Mouse (Mus musculus) heart, embryonic 15.5 days (tissue): ENCODE measurements around the gene Mecom. TPM values are rescaled to one million over a fixed set of nuclear protein-coding genes. Genes with fewer than 3 reads are reported as not detected.

ENCODE experiments used
- ATAC-seq: fragments of 200-750 bp; cut with Nextera tagmentation; replicated peaks from 2 replicates; pipeline ENCODE4 v1.8.0; 2017; ENCODE audit warnings: low read depth, moderate TSS enrichment; ENCODE audit not compliant: insufficient number of reproducible peaks, insufficient read depth, low FRiP score
- H3K27ac ChIP-seq: fragments of 300-500 bp; sonication (generic); 2 replicates; pipeline ENCODE4 v1.5.1; 2015; ENCODE audit warnings: mild to moderate bottlenecking, inconsistent platforms
- H3K27me3 ChIP-seq: fragments of 300-500 bp; sonication (generic); 2 replicates; pipeline ENCODE4 v1.6.1; 2015; ENCODE audit warnings: inconsistent platforms
- H3K36me3 ChIP-seq: fragments of 300-500 bp; sonication (generic); 2 replicates; pipeline ENCODE4 v1.6.1; 2015; ENCODE audit warnings: mild to moderate bottlenecking, inconsistent platforms
- H3K4me1 ChIP-seq: fragments of 300-500 bp; sonication (generic); replicated peaks from 2 replicates; pipeline ENCODE4 v1.6.1; 2015; ENCODE audit warnings: inconsistent platforms
- H3K4me2 ChIP-seq: fragments of 300-500 bp; sonication (generic); 2 replicates; pipeline ENCODE4 v1.6.1; 2015; ENCODE audit warnings: inconsistent platforms, mild to moderate bottlenecking, moderate library complexity
- H3K4me3 ChIP-seq: fragments of 300-500 bp; sonication (generic); 2 replicates; pipeline ENCODE4 v1.5.1; 2015; ENCODE audit warnings: mild to moderate bottlenecking, inconsistent platforms
- H3K9ac ChIP-seq: fragments of 300-500 bp; sonication (generic); 2 replicates; pipeline ENCODE4 v1.6.1; 2015; ENCODE audit warnings: mild to moderate bottlenecking, inconsistent platforms
- H3K9me3 ChIP-seq: fragments of 300-500 bp; sonication (generic); replicated peaks from 2 replicates; pipeline ENCODE4 v1.6.1; 2016; ENCODE audit warnings: inconsistent platforms
- WGBS: fragments of 180-500 bp; shearing (Covaris S2); methylation state at CpG from one replicate; pipeline ENCODE4 v1.1.7; 2015; ENCODE audit warnings: mixed read lengths; 5-methylcytosine and 5-hydroxymethylcytosine counted together
- polyA plus RNA-seq: library from polyadenylated mRNA; unstranded; fragments of >200 nt; fragmentation: Nextera tagmentation; extraction: Ambion mirVana; gene quantifications from 2 replicates; pipeline ENCODE4 v1.2.1, GENCODE M21; 2015

The Mecom gene
- polyA plus RNA-seq, 1 experiment from 2014 or later: 17.3 TPM

- no peaks in the 10 kb centered on the region for H3K9me3 ChIP-seq
- WGBS: 10% methylated on average over 17 of the region's 17 CpGs
- H3K36me3 ChIP-seq: no peaks in the 10 kb centered on the region
- peaks cover 45% of the 10 kb centered on the region for H3K27me3 ChIP-seq
- peaks cover 35% of the 10 kb centered on the region for H3K4me1 ChIP-seq
- no peak for ATAC-seq
- peak overlapping the region; percentile 93 for H3K27ac ChIP-seq
- H3K4me2 ChIP-seq: peak overlapping the region; percentile 97
- H3K9ac ChIP-seq: 0 out of 2 replicates have a peak overlapping the region, but pooled peaks have one; percentile 69
- H3K4me3 ChIP-seq: peak overlapping the region; percentile 71
These were observed 41.3 kb downstream of the Mecom start for GRCm38 (mm10) chr3:30506329-30507027.

GRCm38 (mm10) chr3:30505741-30506251 lies 42.0 kb downstream of the Mecom start:
- peaks cover 39% of the 10 kb centered on the region for H3K27me3 ChIP-seq
- no peaks in the 10 kb centered on the region for H3K36me3 ChIP-seq
- H3K4me3 ChIP-seq: 0 out of 2 replicates have a peak overlapping the region, but pooled peaks have one; percentile 10
- H3K9me3 ChIP-seq: no peaks in the 10 kb centered on the region
- peaks cover 35% of the 10 kb centered on the region for H3K4me1 ChIP-seq
- ATAC-seq: no peak
- H3K9ac ChIP-seq: no peak overlapping the region
- peak overlapping the region; percentile 97; the same call in 1 of the 2 replicates for H3K4me2 ChIP-seq
- WGBS: 41% methylated on average over 16 of the region's 16 CpGs
- H3K27ac ChIP-seq: peak overlapping the region; percentile 93

- 47% methylated on average over 7 of the region's 7 CpGs for WGBS
- Histone ChIP-seq H3K27ac (peak overlapping the region; percentile 28; the same call in 1 of the 2 replicates), H3K27me3 (peaks cover 31% of the 10 kb centered on the region), H3K4me1 (peaks cover 30% of the 10 kb centered on the region), H3K9me3 (no peaks in the 10 kb centered on the region), H3K36me3 (no peaks in the 10 kb centered on the region), H3K9ac (no peak overlapping the region), H3K4me2 (no peak overlapping the region), H3K4me3 (no peak overlapping the region)
- ATAC-seq: no peak
These were observed 43.2 kb downstream of the Mecom start for GRCm38 (mm10) chr3:30504561-30504960.

GRCm38 (mm10) chr3:30503821-30504220 lies 44.0 kb downstream of the Mecom start:
- no peaks in the 10 kb centered on the region for H3K9me3 ChIP-seq
- H3K36me3 ChIP-seq: no peaks in the 10 kb centered on the region
- H3K27ac ChIP-seq: peak overlapping the region; percentile 28; the same call in 1 of the 2 replicates
- peaks cover 28% of the 10 kb centered on the region for H3K27me3 ChIP-seq
- no peak overlapping the region for H3K9ac ChIP-seq
- H3K4me3 ChIP-seq: no peak overlapping the region
- no peak overlapping the region for H3K4me2 ChIP-seq
- H3K4me1 ChIP-seq: peaks cover 25% of the 10 kb centered on the region
- ATAC-seq: no peak

GRCm38 (mm10) chr3:30498202-30498828 lies 49.5 kb downstream of the Mecom start:
- Histone ChIP-seq H3K4me2 (peak overlapping the region; percentile 30; the same call in 1 of the 2 replicates), H3K9me3 (no peaks in the 10 kb centered on the region), H3K4me1 (no peaks in the 10 kb centered on the region), H3K27ac (no peak overlapping the region), H3K4me3 (no peak overlapping the region), H3K27me3 (0 out of 2 replicates have a peak, but pooled peaks cover 2% of the 10 kb centered on the region), H3K9ac (no peak overlapping the region), H3K36me3 (no peaks in the 10 kb centered on the region)
- no peak; the same call in 1 of the 2 replicates for ATAC-seq
- WGBS: 27% methylated on average over 9 of the region's 9 CpGs

GRCm38 (mm10) chr3:30494371-30494770 lies 53.4 kb downstream of the Mecom start:
- Histone ChIP-seq H3K9me3 (no peaks in the 10 kb centered on the region), H3K4me3 (no peak overlapping the region), H3K36me3 (no peaks in the 10 kb centered on the region), H3K27ac (no peak overlapping the region), H3K9ac (no peak overlapping the region), H3K4me2 (no peak overlapping the region), H3K4me1 (no peaks in the 10 kb centered on the region), H3K27me3 (no peaks in the 10 kb centered on the region)
- no peak for ATAC-seq
- 74% methylated on average over 2 of the region's 2 CpGs for WGBS

GRCm38 (mm10) chr3:30488808-30489207 lies 59.0 kb downstream of the Mecom start:
- Histone ChIP-seq H3K4me3 (no peak overlapping the region), H3K9me3 (no peaks in the 10 kb centered on the region), H3K4me1 (no peaks in the 10 kb centered on the region), H3K4me2 (no peak overlapping the region), H3K27me3 (no peaks in the 10 kb centered on the region), H3K27ac (no peak overlapping the region), H3K36me3 (no peaks in the 10 kb centered on the region), H3K9ac (no peak overlapping the region)
- 42% methylated on average over 4 of the region's 4 CpGs for WGBS
- no peak for ATAC-seq

GRCm38 (mm10) chr3:30486422-30486821 lies 61.4 kb downstream of the Mecom start:
- no peak overlapping the region for H3K4me3 ChIP-seq
- H3K9ac ChIP-seq: no peak overlapping the region
- no peak overlapping the region for H3K4me2 ChIP-seq
- H3K36me3 ChIP-seq: no peaks in the 10 kb centered on the region
- no peak for ATAC-seq
- no peaks in the 10 kb centered on the region for H3K4me1 ChIP-seq
- no peaks in the 10 kb centered on the region for H3K9me3 ChIP-seq
- WGBS: 74% methylated on average over 4 of the region's 4 CpGs
- no peaks in the 10 kb centered on the region for H3K27me3 ChIP-seq
- H3K27ac ChIP-seq: no peak overlapping the region

GRCm38 (mm10) chr3:30483006-30483684 lies 64.7 kb downstream of the Mecom start:
- no peaks in the 10 kb centered on the region for H3K36me3 ChIP-seq
- WGBS: 57% methylated on average over 5 of the region's 5 CpGs
- H3K4me3 ChIP-seq: no peak overlapping the region
- no peak overlapping the region for H3K4me2 ChIP-seq
- H3K9ac ChIP-seq: no peak overlapping the region
- no peaks in the 10 kb centered on the region for H3K9me3 ChIP-seq
- peaks cover 3% of the 10 kb centered on the region; the same call in 1 of the 2 replicates for H3K4me1 ChIP-seq
- no peak overlapping the region for H3K27ac ChIP-seq
- no peak for ATAC-seq
- no peaks in the 10 kb centered on the region for H3K27me3 ChIP-seq

GRCm38 (mm10) chr3:30481682-30482081 lies 66.1 kb downstream of the Mecom start:
- no peaks in the 10 kb centered on the region for H3K9me3 ChIP-seq
- peaks cover 3% of the 10 kb centered on the region; the same call in 1 of the 2 replicates for H3K4me1 ChIP-seq
- no peaks in the 10 kb centered on the region for H3K27me3 ChIP-seq
- H3K4me3 ChIP-seq: no peak overlapping the region
- H3K4me2 ChIP-seq: no peak overlapping the region
- H3K27ac ChIP-seq: no peak overlapping the region
- no peaks in the 10 kb centered on the region for H3K36me3 ChIP-seq
- WGBS: 78% methylated on average over 10 of the region's 10 CpGs
- no peak overlapping the region for H3K9ac ChIP-seq
- ATAC-seq: no peak

- no peaks in the 10 kb centered on the region for H3K9me3 ChIP-seq
- H3K9ac ChIP-seq: no peak overlapping the region
- H3K4me1 ChIP-seq: peaks cover 3% of the 10 kb centered on the region; the same call in 1 of the 2 replicates
- no peaks in the 10 kb centered on the region for H3K36me3 ChIP-seq
- H3K4me2 ChIP-seq: no peak overlapping the region
- no peak overlapping the region for H3K4me3 ChIP-seq
- H3K27ac ChIP-seq: no peak overlapping the region
- 60% methylated on average over 6 of the region's 6 CpGs for WGBS
- H3K27me3 ChIP-seq: no peaks in the 10 kb centered on the region
- ATAC-seq: no peak
These were observed 67.3 kb downstream of the Mecom start for GRCm38 (mm10) chr3:30480551-30480950.
